Mouse (Mus musculus) intestine, embryonic 15.5 days (tissue): ENCODE measurements around the gene Gm45713. TPM values are rescaled to one million over a fixed set of nuclear protein-coding genes. Genes with fewer than 3 reads are reported as not detected.

Source experiments
- ATAC-seq: fragments of 200-750 bp; cut with Nextera tagmentation; 2 replicates; pipeline ENCODE4 v1.8.0; 2017; ENCODE audit warnings: moderate TSS enrichment, moderate library complexity
- H3K27ac ChIP-seq: fragments of 300-500 bp; sonication (generic); 2 replicates; pipeline ENCODE4 v1.5.1; 2015; ENCODE audit warnings: mild to moderate bottlenecking, inconsistent platforms
- H3K27me3 ChIP-seq: fragments of 300-500 bp; sonication (generic); replicated peaks from 2 replicates; pipeline ENCODE4 v1.6.1; 2015; ENCODE audit warnings: inconsistent platforms
- H3K36me3 ChIP-seq: fragments of 300-500 bp; sonication (generic); 2 replicates; pipeline ENCODE4 v1.6.1; 2015; ENCODE audit warnings: inconsistent platforms
- H3K4me1 ChIP-seq: fragments of 300-500 bp; sonication (generic); replicated peaks from 2 replicates; pipeline ENCODE4 v1.6.1; 2015; ENCODE audit warnings: inconsistent platforms
- H3K4me2 ChIP-seq: fragments of 300-500 bp; sonication (generic); replicated peaks from 2 replicates; pipeline ENCODE4 v1.6.1; 2015; ENCODE audit warnings: mild to moderate bottlenecking, inconsistent platforms
- H3K4me3 ChIP-seq: fragments of 300-500 bp; sonication (generic); replicated peaks from 2 replicates; pipeline ENCODE4 v1.5.1; 2015; ENCODE audit warnings: inconsistent platforms
- H3K9ac ChIP-seq: fragments of 300-500 bp; sonication (generic); 2 replicates; pipeline ENCODE4 v1.6.1; 2015; ENCODE audit warnings: inconsistent platforms
- H3K9me3 ChIP-seq: fragments of 300-500 bp; sonication (generic); 2 replicates; pipeline ENCODE4 v1.6.1; 2016; ENCODE audit warnings: inconsistent platforms
- WGBS: fragments of 180-500 bp; shearing (Covaris S2); methylation state at CpG from one replicate; pipeline ENCODE4 v1.1.7; 2015; 5-methylcytosine and 5-hydroxymethylcytosine counted together
- polyA plus RNA-seq: library from polyadenylated mRNA; unstranded; fragments of >200 nt; fragmentation: Nextera tagmentation; extraction: Ambion mirVana; gene quantifications from 2 replicates; pipeline ENCODE4 v1.2.1, GENCODE M21; 2015

Gene Gm45713
- polyA plus RNA-seq, 1 experiment from 2014 or later, result 0.24 TPM

DNA sequence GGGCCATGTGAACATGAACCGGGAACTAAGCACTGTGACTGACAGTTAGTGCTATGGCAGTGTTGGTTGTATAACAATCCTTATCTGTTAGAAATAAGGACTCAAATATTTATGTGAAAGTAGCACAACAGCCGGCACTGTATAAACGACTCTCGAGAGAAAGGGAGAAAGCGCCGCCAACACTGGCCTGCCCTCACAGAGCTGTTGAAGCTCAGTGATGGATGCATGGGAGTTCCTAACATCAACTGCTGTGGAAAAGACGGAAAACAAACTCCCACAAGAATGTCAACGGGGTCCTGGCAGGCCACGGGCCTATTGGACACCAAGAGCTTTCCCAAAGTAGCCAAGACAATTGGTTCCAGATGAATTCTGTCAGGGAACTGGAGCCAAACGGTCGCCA, 15.3 kb upstream of the Gm45713 start:
- no peak overlapping the region for H3K4me2 ChIP-seq
- H3K9me3 ChIP-seq, result no peaks in the 10 kb centered on the region
- 42% methylated on average over 11 of the region's 11 CpGs for WGBS
- no peak overlapping the region for H3K9ac ChIP-seq
- peak overlapping the region; percentile 79 for H3K27ac ChIP-seq
- H3K27me3 ChIP-seq, result no peaks in the 10 kb centered on the region
- peaks cover 26% of the 10 kb centered on the region for H3K4me1 ChIP-seq
- no peak overlapping the region for H3K4me3 ChIP-seq
- H3K36me3 ChIP-seq, result 0 out of 2 replicates have a peak, but pooled peaks cover 4% of the 10 kb centered on the region
- no peak for ATAC-seq

- Histone ChIP-seq H3K9me3 (no peaks in the 10 kb centered on the region), H3K9ac (no peak overlapping the region; the same call in 1 of the 2 replicates), H3K27ac (peak overlapping the region; percentile 79), H3K27me3 (no peaks in the 10 kb centered on the region), H3K4me3 (no peak overlapping the region), H3K4me2 (no peak overlapping the region), H3K36me3 (0 out of 2 replicates have a peak, but pooled peaks cover 12% of the 10 kb centered on the region), H3K4me1 (peaks cover 23% of the 10 kb centered on the region)
- ATAC-seq, result no peak
- WGBS, result 53% methylated on average over 4 of the region's 4 CpGs
These were observed 14.3 kb upstream of the Gm45713 start for GRCm38 (mm10) chr7:45150321-45150720.

GRCm38 (mm10) chr7:45149545-45149944, 13.5 kb upstream of the Gm45713 start:
- WGBS, result 64% methylated on average over 6 of the region's 6 CpGs
- no peaks in the 10 kb centered on the region for H3K27me3 ChIP-seq
- peaks cover 16% of the 10 kb centered on the region for H3K36me3 ChIP-seq
- no peak overlapping the region for H3K4me3 ChIP-seq
- H3K9me3 ChIP-seq, result no peaks in the 10 kb centered on the region
- H3K4me2 ChIP-seq, result no peak overlapping the region
- peak overlapping the region; percentile 60 for H3K27ac ChIP-seq
- no peak for ATAC-seq
- no peak overlapping the region for H3K9ac ChIP-seq
- H3K4me1 ChIP-seq, result peaks cover 18% of the 10 kb centered on the region

DNA sequence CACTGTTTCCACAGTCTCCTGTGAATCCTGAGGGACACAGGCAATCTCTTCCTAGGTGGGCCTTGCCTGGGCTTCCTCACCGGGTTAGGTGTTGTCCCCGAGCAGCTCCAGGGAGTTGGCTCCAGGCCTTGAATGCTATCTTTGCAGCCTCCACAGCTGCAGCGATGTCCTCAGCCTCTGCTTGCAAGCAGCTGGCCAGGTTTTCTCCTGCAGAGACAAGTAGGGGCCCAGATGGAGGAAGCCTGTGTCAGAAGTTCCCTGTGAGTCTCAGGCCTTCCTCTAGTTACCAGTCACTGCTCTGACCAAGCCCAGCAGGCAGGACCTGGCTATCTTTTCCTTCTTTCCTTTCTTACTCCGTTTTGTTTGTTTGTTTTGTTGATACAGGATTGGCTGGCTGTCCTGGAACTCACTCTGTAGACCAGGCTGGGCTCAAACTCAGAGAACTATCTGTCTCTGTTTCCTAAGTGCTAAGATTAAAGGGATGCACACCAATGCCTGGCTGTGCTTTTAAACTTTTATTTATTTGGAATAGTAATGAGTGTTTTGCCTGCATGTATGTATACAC, 12.6 kb upstream of the Gm45713 start:
- no peak overlapping the region for H3K9ac ChIP-seq
- no peaks in the 10 kb centered on the region for H3K9me3 ChIP-seq
- H3K36me3 ChIP-seq, result peaks cover 22% of the 10 kb centered on the region
- no peak overlapping the region for H3K4me2 ChIP-seq
- WGBS, result 46% methylated on average over 4 of the region's 4 CpGs
- peak overlapping the region; percentile 18; the same call in 1 of the 2 replicates for H3K27ac ChIP-seq
- no peaks in the 10 kb centered on the region for H3K27me3 ChIP-seq
- H3K4me3 ChIP-seq, result no peak overlapping the region
- H3K4me1 ChIP-seq, result peaks cover 18% of the 10 kb centered on the region
- no peak for ATAC-seq

DNA sequence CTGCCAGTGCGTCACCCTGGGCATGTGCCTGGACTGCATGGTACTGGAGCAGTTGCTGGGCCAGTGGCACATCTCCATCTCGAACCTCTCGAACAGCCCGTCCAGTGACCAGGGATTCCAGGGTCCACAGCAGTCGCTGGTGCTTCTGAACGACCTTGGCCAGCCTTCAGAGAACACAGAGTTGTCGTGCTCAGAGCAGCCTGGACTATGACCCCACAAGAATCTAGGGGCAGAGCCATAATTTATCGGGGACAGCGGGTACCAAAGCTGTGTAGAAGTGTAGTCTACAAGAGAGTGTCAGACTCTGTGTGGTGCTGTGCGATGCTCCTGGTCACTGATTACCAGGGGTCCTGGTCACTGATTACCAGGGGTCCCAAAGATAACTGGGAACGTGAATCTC, 11.9 kb upstream of the Gm45713 start:
- H3K36me3 ChIP-seq, result peaks cover 24% of the 10 kb centered on the region
- H3K9ac ChIP-seq, result no peak overlapping the region
- H3K4me1 ChIP-seq, result peaks cover 18% of the 10 kb centered on the region
- 69% methylated on average over 11 of the region's 11 CpGs for WGBS
- ATAC-seq, result peak; percentile 30; the same call in 1 of the 2 replicates
- no peaks in the 10 kb centered on the region for H3K27me3 ChIP-seq
- H3K4me2 ChIP-seq, result no peak overlapping the region
- H3K9me3 ChIP-seq, result no peaks in the 10 kb centered on the region
- no peak overlapping the region for H3K4me3 ChIP-seq
- H3K27ac ChIP-seq, result no peak overlapping the region

DNA sequence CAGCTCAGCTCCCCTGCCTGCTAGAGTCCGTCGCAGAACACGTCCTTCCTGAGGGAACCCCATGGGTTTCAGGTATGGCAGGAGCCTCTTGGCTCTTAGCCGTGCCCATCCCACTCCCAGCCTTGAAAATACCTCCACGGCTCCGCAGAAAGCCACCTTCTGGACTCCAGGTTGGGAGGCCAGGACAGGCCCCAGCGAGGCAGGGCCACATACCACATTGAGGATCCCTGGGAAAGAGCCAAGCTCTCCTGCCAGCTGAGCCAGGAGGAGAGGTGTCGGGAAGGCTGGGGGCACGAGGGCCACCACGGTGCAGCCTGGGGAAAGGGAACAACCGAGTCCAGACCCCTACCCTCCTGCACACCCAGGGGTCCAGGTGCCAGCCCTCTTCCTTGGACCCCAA, 11.2 kb upstream of the Gm45713 start:
- 96% methylated on average over 11 of the region's 11 CpGs for WGBS
- Histone ChIP-seq H3K4me3 (no peak overlapping the region), H3K9me3 (no peaks in the 10 kb centered on the region), H3K27ac (no peak overlapping the region), H3K4me2 (no peak overlapping the region), H3K27me3 (no peaks in the 10 kb centered on the region), H3K9ac (no peak overlapping the region), H3K36me3 (peaks cover 29% of the 10 kb centered on the region), H3K4me1 (peaks cover 18% of the 10 kb centered on the region)
- ATAC-seq, result no peak

GRCm38 (mm10) chr7:45145460-45145859, 9.4 kb upstream of the Gm45713 start:
- H3K36me3 ChIP-seq, result peaks cover 31% of the 10 kb centered on the region
- H3K27me3 ChIP-seq, result no peaks in the 10 kb centered on the region
- no peak overlapping the region for H3K4me2 ChIP-seq
- 95% methylated on average over 8 of the region's 8 CpGs for WGBS
- no peaks in the 10 kb centered on the region for H3K9me3 ChIP-seq
- H3K9ac ChIP-seq, result no peak overlapping the region
- no peak overlapping the region for H3K4me3 ChIP-seq
- no peak for ATAC-seq
- H3K4me1 ChIP-seq, result peaks cover 10% of the 10 kb centered on the region
- no peak overlapping the region for H3K27ac ChIP-seq

DNA sequence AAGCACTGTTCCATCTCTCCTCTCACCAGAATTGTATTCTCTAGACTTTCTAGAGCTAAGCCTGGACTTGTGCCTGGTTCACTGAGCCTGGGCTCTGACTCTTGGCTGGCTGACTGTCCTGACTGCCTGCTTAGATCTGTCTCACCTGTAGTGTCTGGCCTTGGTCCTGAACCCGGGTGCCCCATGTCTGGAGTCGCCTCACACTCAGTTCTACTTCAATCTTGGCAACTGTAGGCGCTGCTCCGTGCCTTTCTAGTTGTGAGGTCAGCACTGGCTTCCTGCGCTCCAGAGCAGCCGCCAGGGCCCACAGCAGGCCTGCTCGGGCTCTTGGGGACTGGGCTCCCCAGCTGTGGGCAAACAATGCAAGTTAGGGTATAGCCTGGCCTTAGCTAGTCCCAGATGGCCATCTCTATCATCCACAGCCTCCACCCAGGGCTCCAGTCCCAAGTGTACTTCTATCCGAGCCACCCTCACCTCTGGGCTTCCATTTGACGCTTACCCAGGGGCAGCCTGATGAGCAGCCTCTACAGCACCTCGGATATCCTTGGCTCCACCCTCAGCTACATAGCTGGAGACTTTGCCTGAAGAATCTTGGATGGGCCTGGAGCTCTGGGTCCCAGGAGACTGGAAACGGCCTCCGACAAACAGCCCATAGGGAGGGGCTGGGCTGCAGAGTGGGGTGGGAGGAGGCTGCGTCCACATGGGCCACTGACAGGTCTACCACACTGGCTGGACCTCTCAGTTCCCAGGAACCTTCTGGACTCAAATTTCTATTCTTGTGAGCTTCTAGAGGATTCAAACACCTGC, 8.5 kb upstream of the Gm45713 start:
- peaks cover 9% of the 10 kb centered on the region; the same call in 1 of the 2 replicates for H3K4me1 ChIP-seq
- H3K27ac ChIP-seq, result no peak overlapping the region
- no peak overlapping the region for H3K4me3 ChIP-seq
- no peaks in the 10 kb centered on the region for H3K9me3 ChIP-seq
- WGBS, result 82% methylated on average over 13 of the region's 13 CpGs
- peaks cover 31% of the 10 kb centered on the region for H3K36me3 ChIP-seq
- no peaks in the 10 kb centered on the region for H3K27me3 ChIP-seq
- no peak overlapping the region for H3K9ac ChIP-seq
- ATAC-seq, result no peak
- no peak overlapping the region for H3K4me2 ChIP-seq

- Histone ChIP-seq H3K4me2 (no peak overlapping the region), H3K9me3 (no peaks in the 10 kb centered on the region), H3K36me3 (peaks cover 31% of the 10 kb centered on the region), H3K27me3 (no peaks in the 10 kb centered on the region), H3K9ac (no peak overlapping the region), H3K4me1 (no peaks in the 10 kb centered on the region), H3K27ac (no peak overlapping the region), H3K4me3 (no peak overlapping the region)
- 81% methylated on average over 5 of the region's 5 CpGs for WGBS
- no peak for ATAC-seq
These were observed 5.9 kb upstream of the Gm45713 start for GRCm38 (mm10) chr7:45141914-45142313.

DNA sequence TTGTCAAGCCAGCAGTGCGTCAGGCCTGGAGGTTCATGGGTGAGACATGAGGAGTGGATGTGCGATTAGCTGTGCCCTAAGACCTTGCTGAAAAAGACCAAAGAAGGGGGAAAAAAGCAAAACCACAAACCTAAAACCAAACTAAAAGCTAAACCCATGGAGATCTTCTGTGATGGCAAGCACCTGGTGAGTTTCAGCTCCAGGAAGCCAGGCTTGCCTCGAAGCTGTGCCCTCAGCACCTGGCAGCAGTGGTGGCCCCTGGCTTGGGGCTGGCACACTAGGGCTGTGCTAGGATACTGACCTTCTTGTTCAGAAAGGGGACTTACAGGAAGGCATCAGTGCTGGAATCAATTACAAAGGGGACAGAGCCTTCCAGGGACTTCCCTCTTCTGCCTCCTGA, 5.3 kb upstream of the Gm45713 start:
- H3K4me2 ChIP-seq, result no peak overlapping the region
- H3K4me1 ChIP-seq, result no peaks in the 10 kb centered on the region
- H3K9me3 ChIP-seq, result no peaks in the 10 kb centered on the region
- H3K9ac ChIP-seq, result no peak overlapping the region
- 80% methylated on average over 3 of the region's 3 CpGs for WGBS
- no peak overlapping the region for H3K27ac ChIP-seq
- no peak for ATAC-seq
- H3K27me3 ChIP-seq, result no peaks in the 10 kb centered on the region
- H3K4me3 ChIP-seq, result no peak overlapping the region
- peaks cover 26% of the 10 kb centered on the region for H3K36me3 ChIP-seq

GRCm38 (mm10) chr7:45139904-45140723, 4.1 kb upstream of the Gm45713 start:
- Histone ChIP-seq H3K36me3 (peaks cover 16% of the 10 kb centered on the region), H3K27me3 (no peaks in the 10 kb centered on the region), H3K9me3 (no peaks in the 10 kb centered on the region), H3K9ac (no peak overlapping the region), H3K4me3 (no peak overlapping the region), H3K4me2 (no peak overlapping the region), H3K4me1 (peaks cover 7% of the 10 kb centered on the region), H3K27ac (no peak overlapping the region)
- no peak for ATAC-seq
- WGBS, result 64% methylated on average over 8 of the region's 8 CpGs

DNA sequence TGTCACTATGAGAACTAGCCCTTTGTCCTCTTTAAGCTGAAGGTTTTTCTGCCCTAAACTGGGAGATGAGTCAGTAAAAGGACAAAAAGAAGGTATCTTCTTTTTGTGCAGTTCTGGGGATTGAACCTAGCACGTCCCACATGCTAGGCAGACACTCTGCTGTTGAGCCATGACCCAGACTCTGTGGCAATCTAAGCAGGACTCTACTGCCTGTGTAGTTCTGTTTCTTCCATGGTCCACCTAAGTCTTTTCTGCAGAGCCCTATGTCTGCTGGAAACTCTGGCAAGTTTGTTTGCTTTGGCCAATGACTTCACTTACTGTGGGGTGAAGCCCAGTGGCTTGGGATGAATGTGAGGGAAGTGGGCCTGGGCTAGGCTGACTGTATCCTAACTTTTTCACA, 2.4 kb upstream of the Gm45713 start:
- Histone ChIP-seq H3K9ac (no peak overlapping the region), H3K36me3 (0 out of 2 replicates have a peak, but pooled peaks cover 8% of the 10 kb centered on the region), H3K4me2 (no peak overlapping the region), H3K4me3 (no peak overlapping the region), H3K27me3 (no peaks in the 10 kb centered on the region), H3K9me3 (no peaks in the 10 kb centered on the region), H3K4me1 (peaks cover 9% of the 10 kb centered on the region), H3K27ac (no peak overlapping the region)
- ATAC-seq, result no peak
- 74% methylated on average over 1 of the region's 1 CpGs for WGBS
